Mouse (Mus musculus): ENCODE measurements at regions not wholly inside any gene's neighbourhood (a gene's known extent, or its start where the extent isn't known, plus 50 kb on each side); places are given as distances from the start of the nearest gene placed in this dataset.
A peak's percentile ranks its signal among the peaks of the same experiment; 100 is the strongest.

DNA sequence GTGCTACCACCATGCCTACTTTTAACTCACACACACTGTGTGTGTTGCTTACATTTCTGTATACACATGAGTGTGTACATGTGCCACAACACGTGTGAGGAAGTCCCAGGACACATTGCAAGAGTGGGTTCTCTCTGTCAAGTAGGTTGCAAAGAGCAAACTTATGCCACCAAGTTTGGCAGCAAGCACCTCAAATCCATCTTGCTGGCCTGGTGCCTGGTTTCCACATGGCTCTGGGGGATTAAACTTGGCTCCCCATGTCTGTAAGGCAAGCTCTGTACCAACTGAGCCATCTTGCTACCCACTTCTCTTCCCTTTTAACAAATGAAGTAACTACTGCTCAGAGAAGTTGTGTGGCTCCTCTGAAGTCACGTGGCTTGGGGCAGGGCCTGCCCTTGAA is 145.3 kb upstream of the Sdk2 start:
- ATAC-seq (replicated peaks; ENCODE audit: insufficient number of reproducible peaks, low FRiP score, low TSS enrichment, low read depth), result no peak
- Histone ChIP-seq H3K27ac (replicated peaks; ENCODE audit: low read depth, low read length) (no peak overlapping the region), H3K36me3 (replicated peaks; ENCODE audit: control insufficient read depth, insufficient read depth, low read depth, low read length) (no peaks in the 10 kb centered on the region), H3K4me1 (ENCODE audit: control insufficient read depth, insufficient read depth, low read length) (peaks cover 2% of the 10 kb centered on the region; the same call in 1 of the 2 replicates), H3K4me3 (ENCODE audit: low read depth, low read length) (no peak overlapping the region), H3K4me2 (ENCODE audit: low read depth, low read length) (no peak overlapping the region), H3K9ac (replicated peaks; ENCODE audit: low read length) (no peak overlapping the region), H3K27me3 (ENCODE audit: control insufficient read depth, insufficient read depth, low read length) (0 out of 2 replicates have a peak, but pooled peaks cover 2% of the 10 kb centered on the region), H3K9me3 (replicated peaks; ENCODE audit: control insufficient read depth, low read length) (no peaks in the 10 kb centered on the region)
- WGBS, result 67% methylated on average over 2 of the region's 2 CpGs
- DNase-seq (ENCODE audit: low spot score), result no peak

DNA sequence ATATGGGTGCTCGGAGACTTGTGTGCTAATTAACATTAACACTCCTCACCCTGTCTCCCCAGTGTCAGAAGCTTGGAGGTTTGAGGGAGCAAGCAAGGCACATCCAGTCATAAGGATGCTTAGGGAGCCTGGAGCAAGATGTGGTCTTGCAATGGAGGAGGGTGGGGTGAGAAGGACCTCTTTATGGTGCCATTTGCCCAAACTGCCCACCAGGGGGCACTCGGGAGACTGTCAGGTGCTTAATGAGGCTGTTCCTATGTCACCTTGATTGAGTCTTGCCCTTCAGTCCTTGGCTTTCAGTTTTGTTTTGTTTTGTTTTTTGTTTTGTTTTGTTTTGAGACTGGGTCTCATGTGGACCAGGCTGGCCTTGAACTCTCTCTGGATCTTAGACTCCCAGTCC is 138.3 kb upstream of the Sdk2 start:
- peak; percentile 72 for DNase-seq (ENCODE audit: low spot score)
- H3K4me1 ChIP-seq (ENCODE audit: control insufficient read depth, insufficient read depth, low read length), result no peaks in the 10 kb centered on the region
- H3K9ac ChIP-seq (replicated peaks; ENCODE audit: low read length), result no peak overlapping the region
- H3K27ac ChIP-seq (replicated peaks; ENCODE audit: low read depth, low read length), result no peak overlapping the region
- H3K9me3 ChIP-seq (replicated peaks; ENCODE audit: control insufficient read depth, low read length), result no peaks in the 10 kb centered on the region
- H3K36me3 ChIP-seq (replicated peaks; ENCODE audit: control insufficient read depth, insufficient read depth, low read depth, low read length), result no peaks in the 10 kb centered on the region
- no peak overlapping the region for H3K4me2 ChIP-seq (ENCODE audit: low read depth, low read length)
- ATAC-seq (replicated peaks; ENCODE audit: insufficient number of reproducible peaks, low FRiP score, low TSS enrichment, low read depth), result no peak
- 46% methylated on average over 2 of the region's 2 CpGs for WGBS
- H3K27me3 ChIP-seq (ENCODE audit: control insufficient read depth, insufficient read depth, low read length), result no peaks in the 10 kb centered on the region
- no peak overlapping the region for H3K4me3 ChIP-seq (ENCODE audit: low read depth, low read length)

DNA sequence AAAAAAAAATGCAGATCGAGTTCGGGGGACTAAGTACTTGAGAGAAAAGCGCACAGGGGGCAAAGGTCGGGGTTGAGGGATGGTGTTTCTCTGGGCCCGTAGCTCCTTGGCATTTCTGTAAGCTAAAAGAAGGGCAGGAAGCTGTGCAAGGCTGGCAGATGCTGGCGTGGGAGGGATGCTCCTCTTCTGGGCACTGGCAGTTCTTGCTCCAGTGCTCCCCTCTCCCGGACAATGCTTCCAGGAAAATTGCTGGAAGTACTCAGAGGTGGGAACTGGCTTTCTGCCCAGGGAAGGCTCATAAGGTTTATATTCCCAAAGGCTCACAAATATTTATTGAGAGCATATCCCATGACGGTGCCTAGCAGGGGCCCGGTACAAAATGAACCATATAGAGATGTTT is 136.6 kb upstream of the Sdk2 start:
- H3K27ac ChIP-seq (replicated peaks; ENCODE audit: low read depth, low read length), result no peak overlapping the region
- no peak overlapping the region for H3K9ac ChIP-seq (replicated peaks; ENCODE audit: low read length)
- H3K4me2 ChIP-seq (ENCODE audit: low read depth, low read length), result no peak overlapping the region
- DNase-seq (ENCODE audit: low spot score), result no peak
- no peaks in the 10 kb centered on the region for H3K27me3 ChIP-seq (ENCODE audit: control insufficient read depth, insufficient read depth, low read length)
- H3K4me1 ChIP-seq (ENCODE audit: control insufficient read depth, insufficient read depth, low read length), result peaks cover 4% of the 10 kb centered on the region
- no peaks in the 10 kb centered on the region for H3K9me3 ChIP-seq (replicated peaks; ENCODE audit: control insufficient read depth, low read length)
- WGBS, result 75% methylated on average over 9 of the region's 9 CpGs
- no peak for ATAC-seq (replicated peaks; ENCODE audit: insufficient number of reproducible peaks, low FRiP score, low TSS enrichment, low read depth)
- no peak overlapping the region for H3K4me3 ChIP-seq (ENCODE audit: low read depth, low read length)
- H3K36me3 ChIP-seq (replicated peaks; ENCODE audit: control insufficient read depth, insufficient read depth, low read depth, low read length), result no peaks in the 10 kb centered on the region

DNA sequence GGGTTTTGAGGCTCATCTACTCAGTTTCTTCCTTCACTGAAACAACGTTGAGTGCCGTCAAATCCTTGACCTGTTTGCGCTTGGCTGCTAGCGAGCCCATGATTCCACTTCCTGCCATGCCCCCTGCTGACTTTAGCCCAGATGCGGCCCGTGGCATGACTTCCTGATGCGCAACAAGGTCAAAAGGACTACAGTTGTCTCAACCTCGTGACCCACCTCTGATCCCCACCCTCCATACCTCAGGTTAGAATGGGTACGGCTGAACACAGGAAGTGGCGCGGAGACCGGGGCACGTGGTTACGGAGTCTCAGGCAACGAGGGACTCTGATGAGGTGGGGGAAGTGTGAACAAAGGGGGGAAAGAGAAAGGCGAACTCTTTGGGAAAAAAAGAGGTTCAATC is 135.6 kb upstream of the Sdk2 start:
- Histone ChIP-seq H3K36me3 (replicated peaks; ENCODE audit: control insufficient read depth, insufficient read depth, low read depth, low read length) (no peaks in the 10 kb centered on the region), H3K4me1 (ENCODE audit: control insufficient read depth, insufficient read depth, low read length) (peaks cover 5% of the 10 kb centered on the region), H3K4me3 (ENCODE audit: low read depth, low read length) (no peak overlapping the region), H3K27ac (replicated peaks; ENCODE audit: low read depth, low read length) (no peak overlapping the region), H3K4me2 (ENCODE audit: low read depth, low read length) (no peak overlapping the region), H3K9ac (replicated peaks; ENCODE audit: low read length) (no peak overlapping the region), H3K9me3 (replicated peaks; ENCODE audit: control insufficient read depth, low read length) (no peaks in the 10 kb centered on the region), H3K27me3 (ENCODE audit: control insufficient read depth, insufficient read depth, low read length) (no peaks in the 10 kb centered on the region)
- 81% methylated on average over 16 of the region's 16 CpGs for WGBS
- no peak for DNase-seq (ENCODE audit: low spot score)
- ATAC-seq (replicated peaks; ENCODE audit: insufficient number of reproducible peaks, low FRiP score, low TSS enrichment, low read depth), result no peak

DNA sequence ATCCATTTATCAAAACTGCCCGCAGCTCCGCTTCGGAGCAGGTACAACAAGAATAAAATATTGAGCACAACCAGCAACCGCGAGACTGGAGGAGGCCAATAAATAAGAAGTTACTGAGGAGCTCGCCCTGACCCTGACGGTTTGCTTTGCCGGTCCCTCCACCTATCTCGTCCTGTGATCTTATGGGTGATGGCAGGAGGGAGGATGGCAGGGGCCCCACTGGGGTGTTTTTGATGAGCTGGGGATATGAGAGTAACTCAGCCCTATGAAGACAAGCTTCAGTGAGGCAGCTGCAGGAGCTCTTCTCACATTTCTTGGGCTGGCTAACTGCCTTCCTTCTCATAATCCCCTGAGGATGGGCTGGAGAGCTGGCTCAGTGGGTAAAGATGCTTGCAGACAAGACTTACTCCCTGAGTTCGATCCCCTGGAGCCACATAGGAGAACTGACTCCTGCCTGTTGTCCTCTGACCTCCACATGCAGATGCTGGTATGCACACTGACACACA is 132.3 kb upstream of the Sdk2 start:
- no peak overlapping the region for H3K4me2 ChIP-seq (ENCODE audit: low read depth, low read length)
- H3K27ac ChIP-seq (replicated peaks; ENCODE audit: low read depth, low read length), result 0 out of 2 replicates have a peak overlapping the region, but pooled peaks have one; percentile 56
- peaks cover 5% of the 10 kb centered on the region for H3K4me1 ChIP-seq (ENCODE audit: control insufficient read depth, insufficient read depth, low read length)
- no peak overlapping the region for H3K4me3 ChIP-seq (ENCODE audit: low read depth, low read length)
- H3K9ac ChIP-seq (replicated peaks; ENCODE audit: low read length), result no peak overlapping the region
- DNase-seq (ENCODE audit: low spot score) (no peak), ATAC-seq (replicated peaks; ENCODE audit: insufficient number of reproducible peaks, low FRiP score, low TSS enrichment, low read depth) (no peak)
- no peaks in the 10 kb centered on the region for H3K36me3 ChIP-seq (replicated peaks; ENCODE audit: control insufficient read depth, insufficient read depth, low read depth, low read length)
- 79% methylated on average over 10 of the region's 10 CpGs for WGBS
- no peaks in the 10 kb centered on the region for H3K9me3 ChIP-seq (replicated peaks; ENCODE audit: control insufficient read depth, low read length)
- no peaks in the 10 kb centered on the region for H3K27me3 ChIP-seq (ENCODE audit: control insufficient read depth, insufficient read depth, low read length)

DNA sequence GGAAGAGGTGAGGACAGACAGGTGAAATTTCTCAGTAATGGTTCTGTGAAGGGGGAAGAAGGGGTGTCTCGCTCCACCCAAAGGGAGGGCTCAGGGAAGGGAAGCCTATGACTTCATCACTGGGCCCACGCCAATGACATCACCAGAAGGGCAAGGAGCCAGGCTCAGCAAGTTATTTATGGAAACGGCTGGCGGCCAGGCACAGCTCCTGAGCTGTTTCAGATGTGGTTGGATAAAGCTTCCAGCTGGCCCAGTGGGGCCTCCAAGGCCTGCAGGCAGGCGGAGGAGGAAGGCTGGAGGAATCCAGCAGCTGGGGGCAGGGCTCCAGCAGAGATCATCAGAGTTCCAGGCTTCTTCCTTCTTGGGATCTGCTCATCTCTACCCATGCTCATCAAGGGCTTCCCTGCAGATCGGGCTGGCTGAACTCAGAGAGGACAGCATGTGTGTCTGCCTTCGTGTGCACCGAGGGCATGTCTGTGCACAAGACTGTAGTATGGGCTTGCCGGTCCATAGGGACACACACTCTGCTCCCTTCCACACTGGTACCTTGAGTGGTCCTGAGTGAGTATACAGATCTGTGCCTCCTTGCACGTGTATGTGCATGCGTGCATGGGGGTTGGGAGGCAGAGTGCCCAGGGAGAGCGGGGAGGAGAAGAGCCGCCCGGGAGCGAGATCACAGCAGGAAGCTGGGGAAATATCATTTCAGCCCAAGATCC is 131.6 kb upstream of the Sdk2 start:
- Histone ChIP-seq H3K4me2 (ENCODE audit: low read depth, low read length) (no peak overlapping the region), H3K9me3 (replicated peaks; ENCODE audit: control insufficient read depth, low read length) (no peaks in the 10 kb centered on the region), H3K27ac (replicated peaks; ENCODE audit: low read depth, low read length) (0 out of 2 replicates have a peak overlapping the region, but pooled peaks have one; percentile 56), H3K4me1 (ENCODE audit: control insufficient read depth, insufficient read depth, low read length) (peaks cover 5% of the 10 kb centered on the region), H3K9ac (replicated peaks; ENCODE audit: low read length) (0 out of 2 replicates have a peak overlapping the region, but pooled peaks have one; percentile 1), H3K36me3 (replicated peaks; ENCODE audit: control insufficient read depth, insufficient read depth, low read depth, low read length) (no peaks in the 10 kb centered on the region), H3K27me3 (ENCODE audit: control insufficient read depth, insufficient read depth, low read length) (no peaks in the 10 kb centered on the region), H3K4me3 (ENCODE audit: low read depth, low read length) (no peak overlapping the region)
- WGBS, result 47% methylated on average over 15 of the region's 15 CpGs
- ATAC-seq (replicated peaks; ENCODE audit: insufficient number of reproducible peaks, low FRiP score, low TSS enrichment, low read depth), result peak; percentile 83
- peak; percentile 80 for DNase-seq (ENCODE audit: low spot score)

DNA sequence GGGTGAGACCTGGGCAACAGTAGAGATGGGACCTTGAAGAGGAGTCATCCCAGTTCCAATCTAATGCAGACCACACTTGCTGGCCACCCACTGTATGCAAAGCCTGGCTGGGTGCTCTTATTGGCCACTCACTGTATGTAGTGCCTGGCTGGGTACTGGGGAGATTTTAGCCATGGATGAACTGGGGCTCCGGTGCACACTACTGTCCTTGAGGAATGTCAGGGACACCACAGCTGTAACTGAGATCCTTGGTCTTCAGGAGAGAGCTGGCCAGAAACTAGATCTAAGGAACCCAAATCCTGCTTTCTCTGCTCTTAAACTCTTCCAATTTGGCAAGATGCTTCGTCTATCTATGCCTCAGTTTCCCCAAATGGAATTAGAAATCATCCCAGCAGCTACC is 128.4 kb upstream of the Sdk2 start:
- no peak overlapping the region for H3K4me3 ChIP-seq (ENCODE audit: low read depth, low read length)
- H3K4me1 ChIP-seq (ENCODE audit: control insufficient read depth, insufficient read depth, low read length), result peaks cover 5% of the 10 kb centered on the region
- no peak overlapping the region for H3K4me2 ChIP-seq (ENCODE audit: low read depth, low read length)
- no peaks in the 10 kb centered on the region for H3K27me3 ChIP-seq (ENCODE audit: control insufficient read depth, insufficient read depth, low read length)
- ATAC-seq (replicated peaks; ENCODE audit: insufficient number of reproducible peaks, low FRiP score, low TSS enrichment, low read depth) (no peak; the same call in 1 of the 2 replicates), DNase-seq (ENCODE audit: low spot score) (no peak)
- H3K36me3 ChIP-seq (replicated peaks; ENCODE audit: control insufficient read depth, insufficient read depth, low read depth, low read length), result no peaks in the 10 kb centered on the region; the same call in 1 of the 2 replicates
- no peaks in the 10 kb centered on the region for H3K9me3 ChIP-seq (replicated peaks; ENCODE audit: control insufficient read depth, low read length)
- H3K27ac ChIP-seq (replicated peaks; ENCODE audit: low read depth, low read length), result no peak overlapping the region
- no peak overlapping the region for H3K9ac ChIP-seq (replicated peaks; ENCODE audit: low read length)
- 92% methylated on average over 2 of the region's 2 CpGs for WGBS

DNA sequence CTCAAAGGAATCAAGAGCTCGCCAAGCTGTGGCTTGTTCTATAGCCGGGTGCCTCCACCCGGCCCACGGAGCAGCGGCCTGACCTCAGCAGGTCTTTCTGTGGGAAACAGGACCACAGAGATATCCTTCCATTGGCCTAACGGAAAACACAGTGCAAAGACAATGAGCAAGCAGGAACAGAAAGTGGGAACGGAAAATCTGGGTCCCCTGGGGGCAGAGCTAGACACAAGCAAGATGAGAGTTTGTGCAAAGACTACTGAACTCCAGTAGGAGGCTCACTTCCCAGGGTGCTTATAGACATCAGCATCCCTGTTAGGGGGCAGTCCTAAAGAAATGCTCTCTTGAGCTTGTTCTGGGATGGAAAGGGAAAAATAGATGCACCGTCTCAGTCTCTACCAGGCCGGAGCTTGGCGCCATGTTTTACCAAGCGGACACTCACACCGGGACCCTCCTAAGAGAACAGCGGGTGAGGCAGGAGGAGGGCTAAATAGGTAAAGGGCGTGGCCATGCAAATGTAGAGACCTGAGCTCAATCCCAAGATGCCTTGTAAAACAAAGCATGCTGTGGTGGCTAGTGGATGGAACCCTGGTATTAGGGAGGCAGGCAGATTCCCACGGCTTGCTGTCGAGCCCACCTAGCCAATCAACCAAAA is 127.3 kb upstream of the Sdk2 start:
- peak; percentile 38 for DNase-seq (ENCODE audit: low spot score)
- H3K27ac ChIP-seq (replicated peaks; ENCODE audit: low read depth, low read length), result no peak overlapping the region
- no peaks in the 10 kb centered on the region; the same call in 1 of the 2 replicates for H3K36me3 ChIP-seq (replicated peaks; ENCODE audit: control insufficient read depth, insufficient read depth, low read depth, low read length)

More for the DNA sequence above, 127.3 kb upstream of the Sdk2 start:
- WGBS, result 52% methylated on average over 16 of the region's 16 CpGs
- no peak overlapping the region for H3K4me3 ChIP-seq (ENCODE audit: low read depth, low read length)
- ATAC-seq (replicated peaks; ENCODE audit: insufficient number of reproducible peaks, low FRiP score, low TSS enrichment, low read depth), result 0 out of 2 replicates have a peak, but pooled peaks have one; percentile 35
- no peak overlapping the region for H3K9ac ChIP-seq (replicated peaks; ENCODE audit: low read length)
- H3K4me2 ChIP-seq (ENCODE audit: low read depth, low read length), result no peak overlapping the region
- H3K4me1 ChIP-seq (ENCODE audit: control insufficient read depth, insufficient read depth, low read length), result peaks cover 5% of the 10 kb centered on the region
- H3K27me3 ChIP-seq (ENCODE audit: control insufficient read depth, insufficient read depth, low read length), result no peaks in the 10 kb centered on the region
- no peaks in the 10 kb centered on the region for H3K9me3 ChIP-seq (replicated peaks; ENCODE audit: control insufficient read depth, low read length)
